Mouse (Mus musculus): ENCODE results near the gene Faah. TPM values are rescaled to one million over a fixed set of nuclear protein-coding genes. Genes with fewer than 3 reads are reported as not detected.

Faah gene
- polyA plus RNA-seq, 1 experiment from 2014 or later = 27.5 TPM

DNA sequence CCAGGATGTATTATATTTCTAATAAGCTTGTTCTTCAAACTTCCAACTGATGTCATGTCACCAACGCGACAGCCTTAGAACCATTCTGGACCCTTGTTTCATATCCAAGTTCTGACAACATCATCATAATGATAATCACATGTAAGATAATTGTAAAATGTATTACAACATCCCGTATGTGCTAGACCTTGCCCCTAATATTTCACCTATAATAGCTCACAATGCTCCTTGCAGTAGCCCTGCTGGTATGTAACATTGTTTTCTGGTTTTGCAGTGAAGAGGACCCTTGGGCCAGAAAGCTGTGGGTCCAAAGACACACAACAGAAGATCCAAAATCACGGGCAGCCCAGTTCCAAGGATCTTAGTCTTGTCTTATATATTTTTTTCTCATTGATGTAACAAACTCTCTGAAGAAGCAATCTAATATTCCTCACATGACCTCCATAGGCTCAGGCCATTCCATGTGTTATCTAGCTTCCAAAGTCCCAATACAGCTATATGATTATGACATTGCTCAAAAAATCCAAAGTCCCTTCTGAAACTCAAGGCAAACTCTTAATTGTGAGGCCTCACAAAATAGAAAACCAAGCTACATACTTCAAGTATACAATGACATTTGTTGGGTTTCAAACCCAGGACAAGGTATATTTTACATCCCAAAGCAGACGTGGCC is 29.7 kb downstream of the Faah start:
- 82% methylated on average over 5 of the region's 5 CpGs for WGBS
- ATAC-seq = no peak
- H3K27me3 ChIP-seq (replicated peaks; ENCODE audit: control insufficient read depth, insufficient read depth, low read length) = peaks cover 3% of the 10 kb centered on the region
- H3K9me3 ChIP-seq (ENCODE audit: control insufficient read depth, low read length) = no peaks in the 10 kb centered on the region
- H3K4me1 ChIP-seq (ENCODE audit: control insufficient read depth, insufficient read depth, low read depth, low read length) = peaks cover 3% of the 10 kb centered on the region
- no peak overlapping the region for H3K9ac ChIP-seq (ENCODE audit: low read depth, low read length)
- H3K36me3 ChIP-seq (ENCODE audit: control insufficient read depth, insufficient read depth, low read length) = no peaks in the 10 kb centered on the region
- no peak overlapping the region for H3K27ac ChIP-seq (ENCODE audit: low read depth, low read length)
- H3K4me3 ChIP-seq (ENCODE audit: low read length) = no peak overlapping the region
- no peak overlapping the region for H3K4me2 ChIP-seq (ENCODE audit: low read length)

DNA sequence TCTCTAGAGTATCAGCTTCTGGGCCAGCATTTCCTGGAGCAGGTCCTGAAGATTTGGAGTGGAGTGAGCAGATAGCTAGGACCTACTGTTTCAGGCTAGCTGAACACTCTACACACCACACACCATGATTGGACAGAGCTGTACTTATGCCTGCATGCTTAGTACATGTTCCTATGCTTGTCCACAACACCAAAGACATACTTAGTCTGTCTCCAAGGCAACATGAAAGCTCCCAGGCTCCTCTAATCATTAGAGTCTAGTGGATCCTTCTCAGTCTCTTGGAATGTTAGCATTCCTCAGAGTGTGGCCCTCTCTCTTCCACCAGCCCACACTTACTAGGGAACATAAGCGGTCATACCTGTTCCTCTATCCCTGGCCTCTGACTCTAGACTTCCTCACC is 30.3 kb downstream of the Faah start:
- Histone ChIP-seq H3K4me1 (ENCODE audit: control insufficient read depth, insufficient read depth, low read depth, low read length) (peaks cover 3% of the 10 kb centered on the region), H3K27ac (ENCODE audit: low read depth, low read length) (no peak overlapping the region), H3K4me3 (ENCODE audit: low read length) (no peak overlapping the region), H3K36me3 (ENCODE audit: control insufficient read depth, insufficient read depth, low read length) (no peaks in the 10 kb centered on the region), H3K9me3 (ENCODE audit: control insufficient read depth, low read length) (no peaks in the 10 kb centered on the region), H3K4me2 (ENCODE audit: low read length) (no peak overlapping the region), H3K9ac (ENCODE audit: low read depth, low read length) (no peak overlapping the region), H3K27me3 (replicated peaks; ENCODE audit: control insufficient read depth, insufficient read depth, low read length) (peaks cover 3% of the 10 kb centered on the region)
- ATAC-seq = no peak
- WGBS = 78% methylated on average over 1 of the region's 1 CpGs

GRCm38 (mm10) chr4:115984967-115985366 is 32.8 kb downstream of the Faah start:
- 42% methylated on average over 8 of the region's 8 CpGs for WGBS
- no peak overlapping the region for H3K9ac ChIP-seq (ENCODE audit: low read depth, low read length)
- peaks cover 18% of the 10 kb centered on the region for H3K27me3 ChIP-seq (replicated peaks; ENCODE audit: control insufficient read depth, insufficient read depth, low read length)
- H3K36me3 ChIP-seq (ENCODE audit: control insufficient read depth, insufficient read depth, low read length) = no peaks in the 10 kb centered on the region
- no peak overlapping the region for H3K4me2 ChIP-seq (ENCODE audit: low read length)
- no peak overlapping the region for H3K27ac ChIP-seq (ENCODE audit: low read depth, low read length)
- H3K4me1 ChIP-seq (ENCODE audit: control insufficient read depth, insufficient read depth, low read depth, low read length) = peaks cover 3% of the 10 kb centered on the region
- no peaks in the 10 kb centered on the region for H3K9me3 ChIP-seq (ENCODE audit: control insufficient read depth, low read length)
- no peak overlapping the region for H3K4me3 ChIP-seq (ENCODE audit: low read length)
- ATAC-seq = no peak

- Histone ChIP-seq H3K4me1 (ENCODE audit: control insufficient read depth, insufficient read depth, low read depth, low read length) (peaks cover 9% of the 10 kb centered on the region), H3K9ac (ENCODE audit: low read depth, low read length) (peak overlapping the region; percentile 24; the same call in 1 of the 2 replicates), H3K4me2 (ENCODE audit: low read length) (no peak overlapping the region), H3K36me3 (ENCODE audit: control insufficient read depth, insufficient read depth, low read length) (no peaks in the 10 kb centered on the region), H3K27me3 (replicated peaks; ENCODE audit: control insufficient read depth, insufficient read depth, low read length) (peaks cover 20% of the 10 kb centered on the region), H3K27ac (ENCODE audit: low read depth, low read length) (no peak overlapping the region), H3K4me3 (ENCODE audit: low read length) (no peak overlapping the region), H3K9me3 (ENCODE audit: control insufficient read depth, low read length) (no peaks in the 10 kb centered on the region)
- peak; percentile 18 for ATAC-seq
- 1% methylated on average over 13 of the region's 13 CpGs for WGBS
Measured at GRCm38 (mm10) chr4:115984111-115984510, 33.6 kb downstream of the Faah start.

DNA sequence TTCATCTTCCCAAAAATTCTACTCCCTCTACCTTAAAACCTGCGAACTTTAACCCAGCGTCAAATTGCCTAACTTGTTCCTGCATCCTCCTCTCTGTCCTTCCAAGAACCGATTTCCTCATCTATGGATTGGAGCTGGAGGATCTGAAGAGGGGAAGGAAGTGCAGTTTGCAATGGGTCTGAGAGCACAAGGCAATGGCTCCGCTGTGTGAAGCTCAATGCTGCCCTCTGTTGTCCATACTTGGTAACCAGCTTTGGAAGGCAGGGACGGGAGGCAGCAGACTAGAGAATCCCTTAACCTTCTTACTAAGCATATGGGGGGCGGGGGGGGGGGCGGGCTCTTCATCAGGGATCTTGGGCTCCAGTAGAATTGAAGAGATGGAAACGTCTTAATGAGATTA is 37.0 kb downstream of the Faah start:
- peak; percentile 71 for ATAC-seq
- H3K27me3 ChIP-seq (replicated peaks; ENCODE audit: control insufficient read depth, insufficient read depth, low read length) = peaks cover 40% of the 10 kb centered on the region
- H3K36me3 ChIP-seq (ENCODE audit: control insufficient read depth, insufficient read depth, low read length) = no peaks in the 10 kb centered on the region
- peaks cover 10% of the 10 kb centered on the region for H3K4me1 ChIP-seq (ENCODE audit: control insufficient read depth, insufficient read depth, low read depth, low read length)
- no peak overlapping the region for H3K4me3 ChIP-seq (ENCODE audit: low read length)
- H3K27ac ChIP-seq (ENCODE audit: low read depth, low read length) = no peak overlapping the region
- H3K9ac ChIP-seq (ENCODE audit: low read depth, low read length) = no peak overlapping the region
- H3K4me2 ChIP-seq (ENCODE audit: low read length) = no peak overlapping the region
- 0% methylated on average over 8 of the region's 8 CpGs for WGBS
- H3K9me3 ChIP-seq (ENCODE audit: control insufficient read depth, low read length) = no peaks in the 10 kb centered on the region

DNA sequence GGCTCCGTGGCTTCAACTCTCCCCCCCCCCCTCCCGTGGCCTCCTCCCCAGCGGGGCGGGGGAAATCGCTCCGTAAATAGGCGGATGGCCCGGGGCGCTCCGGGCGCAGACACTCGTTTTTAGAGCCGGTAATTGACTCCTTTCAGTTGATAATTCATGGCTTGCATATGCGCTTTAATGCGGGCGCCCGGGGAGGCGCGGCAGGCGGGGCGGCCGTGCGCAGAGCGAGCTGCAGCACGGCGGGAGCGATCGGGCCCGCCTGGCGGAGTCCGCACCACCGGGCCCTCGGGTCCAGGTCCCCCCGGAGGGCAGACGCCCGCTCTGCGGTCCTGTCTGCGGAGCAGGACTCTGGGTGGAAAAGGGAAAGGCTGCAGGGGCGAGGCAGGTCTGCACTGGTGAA is 38.3 kb downstream of the Faah start:
- peaks cover 10% of the 10 kb centered on the region for H3K4me1 ChIP-seq (ENCODE audit: control insufficient read depth, insufficient read depth, low read depth, low read length)
- peak overlapping the region; percentile 55 for H3K9ac ChIP-seq (ENCODE audit: low read depth, low read length)
- H3K27me3 ChIP-seq (replicated peaks; ENCODE audit: control insufficient read depth, insufficient read depth, low read length) = peaks cover 43% of the 10 kb centered on the region
- no peaks in the 10 kb centered on the region for H3K9me3 ChIP-seq (ENCODE audit: control insufficient read depth, low read length)
- no peaks in the 10 kb centered on the region for H3K36me3 ChIP-seq (ENCODE audit: control insufficient read depth, insufficient read depth, low read length)
- ATAC-seq = no peak
- H3K4me2 ChIP-seq (ENCODE audit: low read length) = peak overlapping the region; percentile 81
- no peak overlapping the region for H3K27ac ChIP-seq (ENCODE audit: low read depth, low read length)
- WGBS = under 1% methylated on average over 37 of the region's 39 CpGs
- H3K4me3 ChIP-seq (ENCODE audit: low read length) = peak overlapping the region; percentile 39

DNA sequence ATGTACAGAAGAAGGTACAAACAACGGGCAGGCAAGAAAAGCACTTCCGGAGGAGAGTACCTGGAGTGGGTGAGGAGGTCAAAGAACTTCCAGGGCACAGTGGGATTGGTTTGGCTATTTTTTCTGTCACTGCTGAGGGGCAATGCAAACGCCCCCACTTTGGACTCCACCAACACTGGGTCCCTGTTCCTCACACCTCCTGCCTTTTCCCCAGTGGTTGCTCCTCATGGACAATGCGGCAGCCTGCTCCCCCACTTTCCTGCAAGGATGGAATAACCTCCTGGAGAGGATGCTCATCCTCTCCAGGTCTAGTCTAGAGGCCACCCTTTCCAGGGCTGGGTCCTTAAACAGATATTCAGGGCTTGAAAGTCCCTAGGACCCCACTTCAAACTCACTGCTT is 38.8 kb downstream of the Faah start:
- no peak for ATAC-seq
- H3K27me3 ChIP-seq (replicated peaks; ENCODE audit: control insufficient read depth, insufficient read depth, low read length) = peaks cover 41% of the 10 kb centered on the region

DNA sequence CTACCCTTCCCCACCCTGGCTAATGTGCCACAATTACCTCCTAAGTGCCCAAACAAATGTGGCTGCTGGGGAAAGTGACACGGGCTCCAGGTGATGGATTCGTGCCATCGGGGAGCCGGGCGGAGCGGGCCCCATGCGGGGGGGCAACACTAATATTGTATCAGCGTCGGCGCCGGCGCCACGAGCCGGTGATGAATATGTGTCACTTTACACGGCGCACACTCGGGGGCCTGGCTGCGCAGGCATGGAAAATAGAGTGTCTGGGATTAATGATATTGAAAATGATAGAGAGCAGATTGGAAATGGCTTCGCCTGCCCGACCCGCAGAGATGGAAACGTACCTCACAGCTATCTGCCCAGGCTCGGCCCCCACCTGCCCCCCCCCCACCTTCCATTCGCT is 45.2 kb downstream of the Faah start:
- ATAC-seq = peak; percentile 65; the same call in 1 of the 2 replicates
- H3K4me3 ChIP-seq (ENCODE audit: low read length) = no peak overlapping the region
- no peak overlapping the region for H3K9ac ChIP-seq (ENCODE audit: low read depth, low read length)
- H3K27ac ChIP-seq (ENCODE audit: low read depth, low read length) = no peak overlapping the region
- no peaks in the 10 kb centered on the region for H3K9me3 ChIP-seq (ENCODE audit: control insufficient read depth, low read length)
- peak overlapping the region; percentile 24 for H3K4me2 ChIP-seq (ENCODE audit: low read length)
- 37% methylated on average over 24 of the region's 24 CpGs for WGBS
- H3K4me1 ChIP-seq (ENCODE audit: control insufficient read depth, insufficient read depth, low read depth, low read length) = no peaks in the 10 kb centered on the region
- no peaks in the 10 kb centered on the region for H3K36me3 ChIP-seq (ENCODE audit: control insufficient read depth, insufficient read depth, low read length)
- H3K27me3 ChIP-seq (replicated peaks; ENCODE audit: control insufficient read depth, insufficient read depth, low read length) = peaks cover 21% of the 10 kb centered on the region

More for the DNA sequence above, 38.8 kb downstream of the Faah start:
- Histone ChIP-seq H3K4me3 (ENCODE audit: low read length) (peak overlapping the region; percentile 39), H3K4me2 (ENCODE audit: low read length) (peak overlapping the region; percentile 81), H3K4me1 (ENCODE audit: control insufficient read depth, insufficient read depth, low read depth, low read length) (peaks cover 7% of the 10 kb centered on the region), H3K9ac (ENCODE audit: low read depth, low read length) (no peak overlapping the region), H3K9me3 (ENCODE audit: control insufficient read depth, low read length) (no peaks in the 10 kb centered on the region), H3K36me3 (ENCODE audit: control insufficient read depth, insufficient read depth, low read length) (no peaks in the 10 kb centered on the region), H3K27ac (ENCODE audit: low read depth, low read length) (no peak overlapping the region)
- WGBS = 16% methylated on average over 4 of the region's 4 CpGs

DNA sequence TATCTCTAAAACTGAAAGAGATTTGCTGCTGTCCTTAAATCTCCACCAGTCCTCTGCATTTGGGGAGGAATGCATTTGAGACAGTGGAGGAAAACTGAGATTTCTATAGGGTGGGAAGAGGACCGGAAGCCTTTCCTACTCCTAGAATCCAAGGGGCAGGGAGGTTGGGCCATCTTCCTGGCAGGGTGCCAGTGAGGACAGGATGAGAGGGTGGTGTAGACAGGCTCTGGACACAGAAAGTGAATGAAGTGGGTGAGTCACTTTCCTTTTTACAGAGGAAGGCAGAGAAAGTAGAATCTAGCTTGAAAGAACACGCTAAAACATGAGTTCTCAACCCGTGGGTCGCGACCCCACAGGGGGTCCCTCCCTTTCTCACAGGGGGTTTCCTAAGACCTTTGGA is 53.3 kb downstream of the Faah start:
- Histone ChIP-seq H3K4me1 (ENCODE audit: control insufficient read depth, insufficient read depth, low read depth, low read length) (peaks cover 9% of the 10 kb centered on the region), H3K4me2 (ENCODE audit: low read length) (no peak overlapping the region), H3K9me3 (ENCODE audit: control insufficient read depth, low read length) (no peaks in the 10 kb centered on the region), H3K9ac (ENCODE audit: low read depth, low read length) (no peak overlapping the region), H3K27ac (ENCODE audit: low read depth, low read length) (no peak overlapping the region), H3K27me3 (replicated peaks; ENCODE audit: control insufficient read depth, insufficient read depth, low read length) (peaks cover 49% of the 10 kb centered on the region), H3K36me3 (ENCODE audit: control insufficient read depth, insufficient read depth, low read length) (no peaks in the 10 kb centered on the region), H3K4me3 (ENCODE audit: low read length) (no peak overlapping the region)
- ATAC-seq = no peak
- WGBS = 16% methylated on average over 5 of the region's 5 CpGs
